Mouse (Mus musculus): ENCODE data around the gene Gmip.

DNA sequence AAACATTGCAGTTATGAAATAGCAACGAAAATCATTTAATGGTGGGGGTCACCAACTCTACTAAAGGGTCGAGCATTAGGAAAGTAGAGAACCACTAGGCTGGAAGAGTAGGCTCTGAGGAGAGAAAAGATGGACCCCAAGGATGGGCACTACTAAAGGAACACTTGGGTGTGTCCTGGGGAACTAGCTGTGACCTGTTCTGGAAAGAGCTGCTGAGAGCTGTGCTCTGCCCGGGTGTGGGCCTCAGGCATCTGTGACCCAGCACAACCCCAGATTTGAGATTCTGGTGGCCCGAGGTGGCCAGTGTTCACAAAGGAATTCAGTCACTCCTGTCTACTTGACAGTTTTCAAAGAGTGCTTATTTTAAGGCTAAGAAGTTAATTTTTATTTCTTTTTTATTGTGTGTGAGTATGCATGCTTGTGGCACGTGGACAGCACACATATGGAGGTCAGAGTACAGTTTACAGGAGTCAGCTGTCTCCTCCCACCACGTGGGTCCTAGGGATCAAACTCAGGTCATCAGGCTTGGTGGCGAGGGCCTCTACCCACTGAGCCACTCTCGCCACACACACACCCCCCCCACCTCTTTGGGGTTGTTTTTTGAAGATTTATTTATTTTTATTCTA is 28.7 kb downstream of the Gmip start:
- no peak for TF ChIP-seq CTCF (IDR thresholded peaks at IDR 0.05; ENCODE audit: low read depth)
- TF ChIP-seq EP300 (optimal IDR thresholded peaks at IDR 0.05) = no peak
